Mouse (Mus musculus) MEL-GATA-1-ER (cell line): ENCODE data around the gene Pdzd2.

ENCODE experiments used
- DNase-seq: peaks from one replicate; pipeline ENCODE4 v3.0.0-alpha.2; 2012; ENCODE audit warnings: low read depth; ENCODE audit errors: extremely low read depth

Gene Pdzd2

GRCm38 (mm10) chr15:12623521-12623920 is 116.2 kb downstream of the Pdzd2 start:
- no peak for DNase-seq

DNA sequence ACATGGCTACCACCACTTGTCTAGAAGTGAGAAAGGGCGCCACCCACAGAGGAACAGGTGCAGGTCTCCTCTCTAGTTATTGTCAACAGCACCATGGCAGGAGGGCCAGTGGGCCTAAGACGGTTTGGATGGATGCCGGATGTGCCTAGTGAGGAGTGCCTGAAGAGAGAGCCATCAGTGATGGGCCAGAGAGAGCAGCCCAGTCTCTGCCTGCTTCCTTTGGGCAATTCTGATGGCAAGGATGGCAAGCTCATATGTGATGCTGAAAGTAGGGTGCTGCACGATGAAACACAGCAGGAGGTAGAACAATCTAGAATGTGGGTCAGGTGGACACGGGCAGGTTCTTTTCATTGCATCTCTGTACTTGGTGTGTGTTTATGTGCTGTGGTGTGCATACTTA is 117.0 kb downstream of the Pdzd2 start:
- no peak for DNase-seq

- no peak for DNase-seq
Observed at GRCm38 (mm10) chr15:12622093-12622643, 117.6 kb downstream of the Pdzd2 start.

GRCm38 (mm10) chr15:12619273-12619672 is 120.5 kb downstream of the Pdzd2 start:
- no peak for DNase-seq

- peak; percentile 62 for DNase-seq
Observed at GRCm38 (mm10) chr15:12617651-12618050, 122.1 kb downstream of the Pdzd2 start.

DNA sequence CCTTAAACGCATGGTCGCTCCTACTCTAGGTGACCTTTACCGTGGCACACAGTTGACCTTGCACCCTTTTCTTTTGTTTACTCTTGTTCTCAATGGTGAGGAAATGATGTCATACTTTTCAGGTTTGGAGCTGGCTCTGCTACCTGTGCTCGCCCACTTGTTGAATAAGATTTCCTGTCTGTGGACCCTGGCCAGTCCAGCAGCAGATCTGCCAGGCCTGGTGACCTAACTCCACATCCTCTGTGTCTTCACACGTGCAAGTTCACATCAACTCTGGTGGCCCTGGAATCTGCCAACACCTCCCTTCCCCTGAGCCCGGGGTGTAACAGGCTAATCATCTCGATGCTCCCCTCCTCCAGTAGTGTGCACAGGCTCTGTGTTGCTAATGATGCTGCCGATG is 122.5 kb downstream of the Pdzd2 start:
- no peak for DNase-seq

DNA sequence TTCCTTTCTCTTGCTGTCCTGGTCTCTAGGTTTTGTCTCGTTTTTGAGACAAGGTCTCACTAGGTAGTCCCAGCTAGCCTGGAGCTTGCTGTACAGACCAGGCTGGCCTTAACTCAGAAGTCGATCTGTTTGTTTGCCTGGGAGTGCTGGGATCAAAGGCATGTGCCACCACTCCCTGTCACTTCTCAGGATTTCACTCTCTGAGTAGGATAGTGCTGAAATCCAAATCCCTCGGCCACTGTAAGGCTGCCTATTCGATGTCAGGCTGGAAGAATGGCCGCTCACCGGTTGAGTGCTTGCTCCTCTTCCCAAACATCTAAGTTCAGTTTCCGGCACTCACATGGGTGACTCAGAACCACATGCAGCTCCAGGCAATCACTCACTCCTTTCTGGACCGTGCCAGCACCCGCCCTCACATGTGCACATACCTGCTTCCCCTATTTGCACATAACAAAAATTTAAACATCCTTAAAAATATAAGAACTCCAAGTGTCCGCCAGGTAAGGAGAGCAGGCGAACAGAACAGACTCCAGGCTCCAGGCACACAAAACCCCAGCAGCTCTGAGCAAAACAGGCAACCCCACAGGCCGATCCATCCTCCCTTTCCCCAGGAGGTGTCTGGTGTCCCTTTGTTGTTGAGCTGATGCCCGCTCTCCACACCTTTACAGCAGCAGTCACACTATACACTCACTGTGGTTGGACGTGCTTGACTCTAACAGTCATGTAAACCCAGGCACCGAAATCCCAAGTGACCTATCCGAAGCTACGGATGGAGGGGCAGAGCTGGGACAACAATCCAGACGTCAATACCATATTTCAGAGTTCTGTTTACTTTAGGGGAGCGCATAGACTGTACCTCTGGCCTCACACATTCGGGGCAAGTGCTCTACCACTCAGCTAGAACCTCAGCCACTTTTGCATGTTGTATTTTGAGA is 124.5 kb downstream of the Pdzd2 start:
- DNase-seq, result no peak

DNA sequence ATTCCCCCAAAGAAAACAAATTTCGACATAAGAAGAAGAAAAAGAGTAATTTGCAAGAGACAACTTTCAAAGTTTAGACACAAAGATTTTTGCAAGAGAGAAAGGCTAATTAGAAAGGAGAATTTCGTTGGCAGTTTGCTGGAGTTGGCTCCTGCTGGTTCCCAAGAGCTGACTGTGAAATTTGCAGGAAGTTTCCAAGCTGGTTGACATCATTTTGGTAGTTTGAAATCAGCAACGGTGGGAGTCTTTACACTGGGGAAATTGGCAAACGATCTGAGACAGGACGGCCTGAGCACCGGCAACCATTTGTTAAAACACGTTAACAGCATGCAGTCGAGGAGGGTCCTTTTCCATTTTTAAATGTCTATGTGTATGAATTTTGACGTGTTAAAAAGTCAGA is 125.7 kb downstream of the Pdzd2 start:
- no peak for DNase-seq

DNA sequence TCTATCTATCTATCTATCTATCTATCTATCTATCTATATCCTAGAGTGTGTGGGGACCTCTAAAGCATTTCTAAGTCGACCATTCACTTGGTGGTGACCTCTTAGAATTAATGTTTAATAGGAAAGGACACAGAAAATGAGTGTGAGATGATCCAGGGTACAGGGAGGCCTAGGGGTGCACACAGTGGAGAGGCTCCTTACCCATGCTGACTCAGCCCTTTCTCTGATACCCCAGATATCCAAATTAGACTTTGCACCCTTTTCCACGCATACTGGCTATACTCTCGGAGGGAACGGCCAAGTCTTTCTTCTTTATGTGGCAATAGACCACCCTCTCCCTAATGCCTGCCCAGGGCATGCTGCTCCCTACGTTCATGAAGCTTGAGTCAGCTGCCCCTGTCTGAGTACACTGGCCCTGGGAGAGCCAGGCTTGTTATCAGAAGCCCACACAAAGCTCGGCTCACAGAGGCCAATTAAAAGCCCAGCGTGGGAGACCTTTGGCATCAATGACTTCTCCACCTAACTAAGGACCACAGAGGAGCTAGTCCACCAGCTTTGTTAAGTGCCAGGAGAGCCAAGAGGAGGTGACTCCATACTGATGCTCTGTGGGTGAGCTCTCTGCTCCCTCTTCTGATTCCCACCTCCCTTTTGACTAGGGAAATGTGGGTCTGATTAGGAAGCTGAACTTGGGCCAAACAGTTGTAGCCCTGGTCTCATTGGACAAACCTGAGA is 126.6 kb downstream of the Pdzd2 start:
- DNase-seq, result no peak

GRCm38 (mm10) chr15:12608090-12608489 is 131.6 kb downstream of the Pdzd2 start:
- DNase-seq, result no peak

GRCm38 (mm10) chr15:12606306-12606705 is 133.4 kb downstream of the Pdzd2 start:
- DNase-seq, result no peak

DNA sequence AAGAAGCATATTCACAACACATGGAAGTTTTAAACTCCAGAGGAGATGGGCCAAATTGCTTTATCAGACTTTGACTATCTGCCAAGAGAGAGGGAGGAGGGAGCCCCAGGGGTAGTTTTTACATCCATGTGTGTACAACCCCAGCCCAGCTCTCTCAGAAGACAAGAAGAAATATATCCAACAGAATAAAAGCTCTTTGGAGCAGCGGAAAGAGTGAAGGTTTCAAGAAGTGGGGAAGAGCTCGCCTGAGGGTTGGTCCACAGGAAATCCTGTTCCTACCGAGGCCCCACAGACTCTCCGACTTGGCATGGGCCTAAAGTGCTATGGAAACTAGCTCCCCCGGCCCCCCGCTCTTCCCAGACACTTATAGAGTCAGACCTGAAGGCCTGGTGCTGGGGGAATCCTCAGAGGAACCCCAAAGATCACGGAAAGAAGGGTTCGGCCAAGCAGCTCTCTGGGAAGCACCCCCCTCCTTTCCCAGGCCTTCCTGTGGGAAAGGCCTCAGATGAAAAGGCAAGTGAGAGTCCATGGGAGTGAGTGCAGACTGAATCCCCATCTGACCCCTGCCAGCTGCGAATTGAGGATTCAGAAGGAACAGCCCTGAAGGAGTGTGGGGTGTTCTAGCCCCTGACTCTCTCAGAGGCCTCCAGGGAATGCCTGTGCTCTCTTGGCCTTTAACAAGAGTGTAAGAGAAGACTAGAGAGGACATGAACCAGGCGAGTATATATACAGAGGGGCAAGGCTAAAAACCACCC is 134.3 kb downstream of the Pdzd2 start:
- no peak for DNase-seq

- no peak for DNase-seq
Observed at GRCm38 (mm10) chr15:12603674-12604073, 136.1 kb downstream of the Pdzd2 start.

- DNase-seq, result no peak
Observed at GRCm38 (mm10) chr15:12593094-12593493, 146.6 kb downstream of the Pdzd2 start.

DNA sequence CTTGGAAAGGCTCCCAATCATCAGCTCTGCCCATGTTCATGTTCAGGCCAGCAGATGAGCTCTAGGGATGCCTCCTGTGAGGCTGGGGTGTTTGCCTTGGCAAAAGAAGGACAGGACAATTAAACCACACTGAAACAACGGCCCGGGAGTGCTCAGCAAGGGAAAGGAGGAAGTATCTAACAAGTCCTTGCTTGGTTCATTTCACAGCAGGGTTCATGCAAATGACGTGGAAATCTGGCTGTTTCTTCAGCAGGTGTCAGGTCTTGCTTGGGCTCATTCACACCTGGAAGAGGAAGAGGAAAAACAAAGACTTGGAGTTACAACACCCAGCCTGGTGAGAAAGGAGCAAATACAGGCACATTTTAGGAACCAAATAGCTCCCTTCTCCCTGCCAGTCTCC is 147.1 kb downstream of the Pdzd2 start:
- no peak for DNase-seq

- no peak for DNase-seq
Observed at GRCm38 (mm10) chr15:12588661-12589060, 151.1 kb downstream of the Pdzd2 start.

DNA sequence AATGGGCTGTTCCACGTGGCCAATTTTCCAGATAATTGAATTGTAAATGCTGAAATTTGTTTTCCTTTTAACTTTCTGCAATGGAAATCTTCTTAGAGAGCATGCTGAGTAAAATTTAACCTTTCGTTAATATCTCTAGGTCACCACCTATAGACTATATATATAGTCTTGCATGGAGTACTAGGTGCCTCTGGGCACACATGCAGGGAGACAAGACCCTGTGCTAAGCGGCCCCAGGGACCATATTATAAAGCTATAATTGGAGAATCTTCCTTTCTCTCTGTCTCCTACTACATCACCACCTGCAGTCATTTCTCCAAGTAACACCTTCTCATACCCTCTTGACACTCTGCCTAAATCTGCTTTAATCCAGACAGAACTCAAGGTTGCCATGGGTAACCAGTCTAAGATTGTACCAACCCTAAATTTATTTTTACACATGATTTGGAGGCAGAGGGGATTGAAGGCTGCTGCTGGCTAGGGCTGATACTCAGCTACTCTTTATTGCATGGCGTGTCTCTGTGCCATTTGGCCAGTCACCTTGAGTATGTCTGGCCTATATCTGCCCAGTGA is 152.8 kb downstream of the Pdzd2 start:
- no peak for DNase-seq

DNA sequence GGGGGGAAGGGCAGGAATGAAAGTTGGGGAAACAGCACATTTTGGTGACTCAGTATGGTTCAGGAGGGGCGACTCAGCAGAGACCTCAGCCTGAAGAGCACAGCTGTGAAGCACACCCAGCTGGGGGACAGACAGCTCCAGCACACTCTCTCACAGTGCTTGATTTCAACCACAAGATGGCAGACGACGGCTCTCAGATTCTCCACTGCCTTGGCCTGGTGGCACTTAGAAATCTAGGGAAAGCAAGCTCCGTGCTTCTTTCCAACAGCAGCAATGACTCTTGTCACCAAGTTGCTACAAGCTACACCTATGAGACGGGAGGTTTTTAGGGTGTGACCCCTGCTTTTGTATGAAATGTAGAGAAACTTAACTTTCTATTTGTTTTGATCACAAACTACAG is 153.6 kb downstream of the Pdzd2 start:
- DNase-seq, result peak; percentile 54

DNA sequence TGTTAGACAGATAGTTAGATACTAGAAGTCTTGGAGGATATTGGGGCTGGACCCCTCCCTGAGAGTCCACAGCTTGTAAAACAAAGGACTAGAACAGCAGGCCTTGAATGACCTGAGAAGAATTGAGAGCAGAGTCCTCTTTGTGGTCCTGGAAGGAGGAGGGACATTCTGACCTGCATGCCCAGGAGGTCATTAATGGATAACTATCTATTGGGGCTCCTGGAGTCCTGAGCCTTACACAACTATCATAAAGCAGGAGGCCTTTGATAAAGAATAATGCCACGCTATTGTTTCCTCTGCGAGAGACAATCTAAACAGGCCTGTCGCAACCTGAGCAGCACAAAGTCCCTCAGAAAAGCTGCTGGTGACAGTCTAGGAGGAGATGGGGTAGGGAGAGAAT is 156.7 kb downstream of the Pdzd2 start:
- no peak for DNase-seq

DNA sequence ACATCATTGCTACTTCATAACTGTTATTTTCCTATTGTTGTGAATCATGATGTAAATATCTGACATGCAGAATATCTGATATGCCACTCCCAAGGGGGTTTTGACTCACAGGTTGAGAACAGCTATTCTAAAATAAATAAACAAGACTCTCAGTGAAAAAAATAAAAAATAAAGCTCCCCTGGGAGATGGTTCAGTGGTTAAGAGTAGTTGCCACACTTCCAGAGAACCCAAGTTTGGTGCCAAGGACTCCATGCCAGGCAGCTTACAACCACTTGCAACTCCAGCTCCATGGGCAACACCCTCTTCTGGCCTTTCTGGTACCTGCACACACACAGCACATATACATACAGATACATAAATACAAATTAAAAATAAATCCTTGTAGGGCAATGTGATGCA is 157.3 kb downstream of the Pdzd2 start:
- DNase-seq, result no peak

GRCm38 (mm10) chr15:12579196-12579595 is 160.5 kb downstream of the Pdzd2 start:
- no peak for DNase-seq
